Mouse (Mus musculus): Measurements from ENCODE around the gene Ngrn.

Ngrn gene

GRCm38 (mm10) chr7:80260625-80261371 lies at the start of gene Ngrn:
Gene Ngrn, plus strand, starts transcription at chr7:80261215.
- peak; percentile 90 for DNase-seq (ENCODE audit: inconsistent ontology term)

- no peak for DNase-seq (ENCODE audit: inconsistent ontology term)
These were observed 47.4 kb upstream of the Ngrn start for GRCm38 (mm10) chr7:80213604-80214003.

DNA sequence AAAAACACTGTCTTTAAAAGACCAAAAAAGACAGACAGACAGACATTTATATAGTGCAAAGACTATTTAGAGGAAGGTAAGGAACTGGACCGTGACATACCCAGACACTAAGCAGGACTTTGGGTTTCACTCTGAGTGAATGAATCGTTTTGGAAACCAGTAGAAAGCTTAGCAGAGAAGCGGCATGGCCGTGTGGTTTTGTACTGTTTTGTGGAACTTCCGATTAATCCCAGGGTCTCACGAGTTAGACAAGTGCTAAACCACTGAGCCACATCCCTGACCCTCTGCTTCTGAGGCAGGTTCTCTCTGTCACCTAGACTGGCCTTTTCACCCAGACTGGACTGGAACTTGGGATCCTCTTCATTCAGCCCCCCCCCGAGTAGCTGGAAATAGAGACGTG lies 46.6 kb upstream of the Ngrn start:
- DNase-seq (ENCODE audit: inconsistent ontology term), result no peak

DNA sequence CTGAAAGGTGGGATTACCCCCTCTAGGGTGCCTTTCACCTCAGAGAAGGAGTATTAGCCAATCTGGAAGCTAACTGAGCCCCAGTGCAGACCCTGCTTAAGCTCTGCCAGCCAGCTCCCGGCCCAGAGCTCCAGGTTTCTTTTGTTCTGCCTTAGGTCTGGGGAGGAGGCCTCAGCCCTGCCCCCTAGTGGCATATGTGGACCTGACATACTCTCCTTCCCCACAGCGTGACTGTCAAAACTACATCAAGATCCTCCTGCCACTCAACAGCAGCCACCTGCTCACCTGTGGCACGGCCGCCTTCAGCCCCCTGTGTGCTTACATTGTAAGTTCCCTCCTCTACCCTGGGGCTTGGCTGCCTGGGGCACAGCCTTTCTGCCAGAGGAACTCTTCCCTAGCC lies 45.6 kb upstream of the Ngrn start:
- peak; percentile 64 for DNase-seq (ENCODE audit: inconsistent ontology term)

- peak; percentile 34 for DNase-seq (ENCODE audit: inconsistent ontology term)
These were observed 44.4 kb upstream of the Ngrn start for GRCm38 (mm10) chr7:80216566-80216965.

- DNase-seq (ENCODE audit: inconsistent ontology term), result no peak
These were observed 42.3 kb upstream of the Ngrn start for GRCm38 (mm10) chr7:80218666-80219065.

- no peak for DNase-seq (ENCODE audit: inconsistent ontology term)
These were observed 40.7 kb upstream of the Ngrn start for GRCm38 (mm10) chr7:80220237-80220797.

DNA sequence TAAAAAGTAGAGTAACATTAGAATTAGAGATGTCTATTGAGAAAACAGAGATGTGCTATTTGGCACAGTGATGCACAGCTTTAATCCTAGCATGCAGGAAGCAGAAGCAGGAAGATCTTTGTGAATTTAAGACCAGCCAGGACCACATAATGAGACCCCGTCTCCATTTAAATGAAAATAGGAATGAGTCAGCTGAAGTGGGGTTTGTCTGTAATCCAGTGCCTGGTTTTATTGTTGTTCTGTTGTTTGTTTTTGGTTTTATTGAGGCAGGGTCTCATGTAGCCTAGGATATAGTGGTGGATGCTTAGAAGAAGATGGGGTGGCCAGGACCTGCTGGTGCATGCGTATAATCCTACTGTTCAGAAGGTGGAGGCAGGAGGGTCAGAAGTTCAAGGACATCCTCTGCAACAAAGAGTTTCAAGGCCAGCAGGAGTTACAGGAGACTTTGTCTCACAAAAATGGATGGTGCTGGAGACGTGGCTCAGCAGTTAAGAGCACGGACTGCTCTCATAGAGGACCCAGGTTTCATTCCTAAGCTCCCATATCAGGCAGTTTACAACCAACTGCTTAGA lies 39.8 kb upstream of the Ngrn start:
- no peak for DNase-seq (ENCODE audit: inconsistent ontology term)

DNA sequence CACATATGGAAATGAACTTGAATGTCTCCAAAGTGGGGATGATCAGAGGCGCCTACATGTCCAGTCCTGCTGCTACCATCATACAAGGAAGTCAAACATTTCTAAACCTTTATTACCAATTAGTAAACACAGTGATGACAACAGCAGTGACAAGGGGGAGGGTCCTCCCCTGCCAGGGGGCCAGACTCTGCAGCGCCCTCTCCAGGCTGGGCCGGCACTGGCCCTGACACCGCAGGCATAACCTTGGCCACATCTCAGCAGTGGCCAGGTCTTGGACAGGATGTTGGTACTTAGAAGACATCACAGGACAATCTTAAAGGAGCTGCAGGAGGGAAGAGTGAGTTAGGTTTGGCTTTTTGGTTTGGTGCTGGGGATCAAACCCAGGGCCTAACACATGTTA lies 34.0 kb upstream of the Ngrn start:
- no peak for DNase-seq (ENCODE audit: inconsistent ontology term)

- DNase-seq (ENCODE audit: inconsistent ontology term), result no peak
These were observed 30.8 kb upstream of the Ngrn start for GRCm38 (mm10) chr7:80230196-80230595.

DNA sequence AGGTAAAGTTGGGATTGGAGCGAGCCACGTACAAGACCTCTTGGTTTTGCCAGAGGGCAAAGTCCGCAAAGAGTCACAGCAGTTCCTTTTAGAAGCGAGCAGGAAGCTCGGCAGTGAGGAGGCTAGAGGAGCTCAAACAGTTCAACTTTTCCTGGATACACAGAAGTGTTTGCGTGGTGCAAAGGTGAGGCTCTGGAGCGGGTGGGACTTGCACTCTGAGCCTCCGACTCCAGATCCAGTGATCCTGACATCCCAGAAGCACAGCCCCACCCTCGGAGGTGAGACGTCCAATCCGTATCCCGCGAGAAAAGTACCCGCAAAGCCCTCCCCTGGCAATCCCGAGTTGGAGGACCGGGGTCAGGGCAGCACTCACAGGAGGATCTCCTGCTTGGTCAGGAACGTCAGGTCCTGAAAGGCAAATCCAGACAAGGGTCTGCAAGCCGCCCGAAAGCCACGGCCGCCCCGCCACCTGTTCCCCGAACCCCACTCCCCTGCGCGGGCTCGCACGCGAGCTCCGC lies 29.0 kb upstream of the Ngrn start:
- no peak for DNase-seq (ENCODE audit: inconsistent ontology term)

- DNase-seq (ENCODE audit: inconsistent ontology term), result peak; percentile 99
These were observed 28.5 kb upstream of the Ngrn start, which contains the start of the genes Cib1 and Gdpgp1 for GRCm38 (mm10) chr7:80232489-80233029. Gene Cib1, minus strand, starts transcription at chr7:80232813. Gene Gdpgp1, plus strand, starts transcription at chr7:80232865.

DNA sequence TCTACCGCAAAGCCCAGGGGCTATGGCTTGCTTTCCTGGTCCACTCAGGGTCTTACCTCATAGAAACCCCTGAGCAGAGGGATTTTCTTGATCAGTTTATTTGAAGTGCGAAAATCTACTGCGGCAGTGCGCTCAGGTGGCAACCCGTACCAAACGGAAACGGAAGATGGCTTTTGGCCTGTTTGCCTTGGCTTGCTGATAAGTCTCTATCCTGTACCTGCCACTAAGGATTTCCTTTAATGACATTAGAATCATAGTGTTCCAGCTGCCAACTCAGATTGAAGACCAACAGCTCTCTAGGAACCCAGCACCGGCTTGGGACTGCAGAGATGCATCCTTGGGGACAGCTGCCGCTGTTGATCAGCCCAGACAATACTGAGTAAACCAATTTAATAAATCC lies 27.2 kb upstream of the Ngrn start:
- no peak for DNase-seq (ENCODE audit: inconsistent ontology term)

GRCm38 (mm10) chr7:80238542-80238941 lies 22.5 kb upstream of the Ngrn start:
- no peak for DNase-seq (ENCODE audit: inconsistent ontology term)

DNA sequence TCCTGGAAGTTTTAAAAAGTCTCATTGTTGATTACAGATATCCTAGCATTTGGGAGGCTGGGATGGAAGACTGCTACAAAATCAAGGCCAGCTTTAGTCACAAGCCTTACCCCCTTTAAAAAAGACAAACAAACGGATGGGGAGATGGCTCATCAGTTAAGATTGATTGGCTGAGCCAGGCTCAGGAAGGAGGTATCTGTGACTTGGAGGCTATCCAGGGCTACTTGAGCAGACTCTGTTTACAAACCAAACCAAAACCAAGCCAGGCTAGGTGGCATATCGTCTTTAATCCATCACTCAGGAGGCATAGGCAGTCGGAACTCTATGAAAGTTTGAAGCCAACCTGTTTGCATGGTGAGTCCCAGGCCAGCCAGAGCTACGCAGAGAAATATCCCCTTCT lies 19.4 kb upstream of the Ngrn start:
- no peak for DNase-seq (ENCODE audit: inconsistent ontology term)

DNA sequence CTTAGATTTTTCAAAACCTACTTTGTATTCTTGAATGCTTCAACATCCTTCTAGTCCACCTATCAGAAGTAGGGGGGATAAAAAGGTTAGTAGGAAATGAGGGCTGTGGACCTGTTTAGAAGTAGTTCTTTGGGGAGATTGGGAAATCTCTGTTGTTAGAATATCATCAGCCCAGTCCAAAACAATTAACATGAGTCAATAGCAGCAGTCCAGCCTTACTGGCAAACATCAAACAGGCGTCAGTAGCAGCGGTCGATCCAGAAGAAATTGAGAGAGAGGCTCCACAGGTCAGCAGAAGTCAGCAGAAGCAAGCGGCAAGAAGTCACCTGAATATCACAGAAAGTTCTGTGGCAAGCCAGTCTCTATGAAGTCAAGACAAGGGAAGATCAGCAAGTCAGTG lies 16.2 kb upstream of the Ngrn start:
- DNase-seq (ENCODE audit: inconsistent ontology term), result no peak

DNA sequence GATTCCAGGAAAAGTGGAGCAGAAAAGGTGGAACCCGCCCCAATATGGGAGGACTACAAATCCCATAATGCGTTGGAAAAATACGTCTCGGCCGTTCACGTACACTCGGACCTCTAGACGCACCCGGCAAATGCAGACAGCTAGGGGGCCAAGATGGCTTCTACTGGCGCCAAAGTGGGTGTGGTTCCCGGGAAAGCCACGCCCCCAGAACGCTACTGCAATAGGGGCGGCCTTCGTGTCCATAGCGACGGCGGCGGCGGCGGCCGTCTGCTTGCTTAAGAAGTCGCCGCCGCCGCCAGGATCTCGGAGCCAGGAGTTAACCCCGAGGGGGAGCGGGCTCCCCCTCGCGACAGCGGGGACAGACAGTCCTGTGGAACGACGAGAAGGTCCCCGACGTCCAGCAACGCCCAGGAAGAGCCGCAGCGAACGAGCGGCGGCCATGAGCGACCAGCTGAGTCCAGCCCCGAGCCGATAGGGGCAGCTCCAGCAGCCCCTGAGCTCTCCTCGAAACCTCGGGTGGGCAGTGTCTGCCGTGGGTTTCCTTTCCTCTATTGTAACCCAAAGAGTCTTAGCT lies 14.8 kb upstream of the Ngrn start, which contains the start of gene Ttll13:
Gene Ttll13 (plus strand): TSS at position 229 of the 574 bp plus-strand sequence.
- peak; percentile 99 for DNase-seq (ENCODE audit: inconsistent ontology term)

- DNase-seq (ENCODE audit: inconsistent ontology term), result no peak
These were observed 14.2 kb upstream of the Ngrn start for GRCm38 (mm10) chr7:80246859-80247258.

GRCm38 (mm10) chr7:80252437-80252836 lies 8.6 kb upstream of the Ngrn start:
- no peak for DNase-seq (ENCODE audit: inconsistent ontology term)

GRCm38 (mm10) chr7:80252886-80253285 lies 8.1 kb upstream of the Ngrn start:
- no peak for DNase-seq (ENCODE audit: inconsistent ontology term)

DNA sequence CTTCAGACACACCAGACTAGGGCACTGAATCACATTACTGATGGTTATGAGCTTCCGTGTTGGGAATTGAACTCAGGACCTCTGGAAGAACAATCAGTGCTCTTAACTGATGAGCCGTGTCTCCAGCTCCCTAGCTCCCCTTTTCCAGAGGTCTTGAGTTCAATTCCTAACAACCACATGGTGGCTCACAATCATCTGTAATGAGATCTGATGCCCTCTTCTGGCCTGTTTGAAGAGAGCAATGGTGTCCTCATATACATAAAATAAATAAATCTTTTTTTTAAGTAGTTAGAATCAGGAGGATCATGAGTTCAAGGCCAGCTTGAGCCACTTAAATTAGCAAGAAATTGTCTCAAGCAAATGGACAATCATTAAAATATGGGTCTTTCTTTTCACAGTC lies 5.0 kb upstream of the Ngrn start:
- no peak for DNase-seq (ENCODE audit: inconsistent ontology term)

- DNase-seq (ENCODE audit: inconsistent ontology term), result no peak
These were observed 3.3 kb upstream of the Ngrn start for GRCm38 (mm10) chr7:80257706-80258105.
